ENCODE assay signal across 10 mouse cellular contexts in genomic region chr11:51391548-51391947, GRCm38 (mm10).
DNase-seq lines count a peak whose midpoint lies in the region; ATAC-seq and TF ChIP-seq lines count a peak whose summit lies in the region.
"Had no signal": no experiment of that assay in that cellular context is flagged by ENCODE, and none has a peak within 500 bp of the region (broad histone marks: within the 10 kb centered on the region; RNA-seq: fewer than 3 reads in every experiment).

No protein-coding gene starts in this region.

- H3K4me1 ChIP-seq in cerebellum, adult 2 months (ENCODE audit: control insufficient read depth, insufficient read depth, low read length): peaks cover 12% of the 10 kb centered on the region
- H3K4me1 ChIP-seq in limb, embryonic 15.5 days: peaks cover 54% of the 10 kb centered on the region
- H3K4me1 ChIP-seq in hindbrain, embryonic 10.5 days (replicated peaks): peaks cover 27% of the 10 kb centered on the region

- no peaks in the 10 kb centered on the region for H3K27me3 ChIP-seq in cerebellum, adult 2 months (ENCODE audit: control insufficient read depth, insufficient read depth, low read length)
- H3K27me3 ChIP-seq in limb, embryonic 15.5 days: no peaks in the 10 kb centered on the region
- H3K27me3 ChIP-seq in hindbrain, embryonic 10.5 days (ENCODE audit: insufficient read depth, poor library complexity, severe bottlenecking): no peaks in the 10 kb centered on the region

- H3K4me2 ChIP-seq in limb, embryonic 15.5 days: no peak overlapping the region

- no peaks in the 10 kb centered on the region for H3K9me3 ChIP-seq in limb, embryonic 15.5 days
- no peaks in the 10 kb centered on the region for H3K9me3 ChIP-seq in hindbrain, embryonic 10.5 days

- no peaks in the 10 kb centered on the region for H3K36me3 ChIP-seq in limb, embryonic 15.5 days
- H3K36me3 ChIP-seq in hindbrain, embryonic 10.5 days: no peaks in the 10 kb centered on the region

- no peak overlapping the region for H3K9ac ChIP-seq in limb, embryonic 15.5 days

- no peak for TF ChIP-seq CTCF in cerebellum, adult 2 months (IDR thresholded peaks at IDR 0.05; ENCODE audit: borderline replicate concordance, insufficient read depth, low read depth, low read length)

- no peak for ATAC-seq in limb, embryonic 15.5 days (ENCODE audit: insufficient number of reproducible peaks, low FRiP score, low TSS enrichment, low read depth)

- DNase-seq in brain, adult 2 months (ENCODE audit: low read depth, low spot score): peak; percentile 98
- peak; percentile 86 to 95 for DNase-seq in cerebellum, adult 2 months
- peak; percentile 79 for DNase-seq in layer of hippocampus, adult 11-12 months (ENCODE audit: low spot score)
- DNase-seq in retina, embryonic 14.5 days (ENCODE audit: low spot score): no peak
- DNase-seq in kidney, adult 9 months: no peak
- DNase-seq in kidney, postnatal 4 days: no peak
- DNase-seq in hindbrain, embryonic 10.5 days (ENCODE audit: low spot score): no peak
- DNase-seq: kidney, adult 8-10 months had no signal

- H3K4me3 ChIP-seq in cerebellum, adult 2 months (replicated peaks; ENCODE audit: insufficient read depth, low read depth, low read length): no peak overlapping the region
- H3K4me3 ChIP-seq in limb, embryonic 15.5 days: no peak overlapping the region
- H3K4me3 ChIP-seq in hindbrain, embryonic 10.5 days: no peak overlapping the region
- H3K4me3 ChIP-seq: myocyte had no signal

- H3K27ac ChIP-seq in cerebellum, adult 2 months (ENCODE audit: insufficient read depth, low read length): peak overlapping the region; percentile 73
- 0 out of 2 replicates have a peak overlapping the region, but pooled peaks have one; percentile 38 for H3K27ac ChIP-seq in limb, embryonic 15.5 days
- H3K27ac ChIP-seq in hindbrain, embryonic 10.5 days: no peak overlapping the region

- TF ChIP-seq POLR2A in cerebellum, adult 2 months (IDR thresholded peaks at IDR 0.05; ENCODE audit: borderline replicate concordance, insufficient read depth, low read length): no peak

- 5% methylated on average over 4 of the region's 4 CpGs for WGBS in cerebellum, adult 2 months
- 45% methylated on average over 4 of the region's 4 CpGs for WGBS in limb, embryonic 15.5 days
- 64% methylated on average over 4 of the region's 4 CpGs for WGBS in hindbrain, embryonic 10.5 days

Comparison
In these comparisons a context has a peak if more than half of its experiments do, and no peak if none do; other contexts are left out.
1. DNase-seq: peak in brain, adult 2 months (single experiment), cerebellum, adult 2 months (2 of 2) and layer of hippocampus, adult 11-12 months (single experiment); none in retina, embryonic 14.5 days (single experiment), kidney, adult 9 months (single experiment), kidney, postnatal 4 days (0 of 2) and hindbrain, embryonic 10.5 days (single experiment).